Mouse (Mus musculus): ENCODE results near the gene Tmem167.

GRCm38 (mm10) chr13:90141681-90142080 is 52.8 kb downstream of the Tmem167 start:
- TF ChIP-seq CTCF (IDR thresholded peaks at IDR 0.05; ENCODE audit: low read depth), result no peak
- no peak for TF ChIP-seq EP300 (optimal IDR thresholded peaks at IDR 0.05)

Measured in stomach, postnatal 0 days (tissue).